Mouse (Mus musculus) spleen, adult 2 months (tissue): ENCODE data around the gene Cenpo. TPM values are rescaled to one million over a fixed set of nuclear protein-coding genes. Genes with fewer than 3 reads are reported as not detected.

Experiments
- DNase-seq, 2 experiments: peaks; one replicate each; pipeline versions ENCODE4 v3.0.0 to v3.0.0-alpha.2; 2012 to 2021; ENCODE audit warnings: low spot score in 2 of 2, low read depth in 1 of 2
- H3K27ac ChIP-seq: fragments of 200-500 bp; 2 replicates; pipeline ENCODE4 v1.5.1; 2012; ENCODE audit warnings: low read length, inconsistent platforms; ENCODE audit not compliant: insufficient read depth
- H3K27me3 ChIP-seq: fragments of 200-500 bp; 2 replicates; pipeline ENCODE4 v1.6.1; 2012; ENCODE audit warnings: mild to moderate bottlenecking, moderate library complexity, low read length, inconsistent platforms; ENCODE audit not compliant: control insufficient read depth, insufficient read depth
- H3K36me3 ChIP-seq: fragments of 200-500 bp; 2 replicates; pipeline ENCODE4 v1.6.1; 2012; ENCODE audit warnings: mild to moderate bottlenecking, low read length, inconsistent platforms; ENCODE audit not compliant: control insufficient read depth, insufficient read depth
- H3K4me1 ChIP-seq: fragments of 200-500 bp; 2 replicates; pipeline ENCODE4 v1.6.1; 2011; ENCODE audit warnings: inconsistent platforms; ENCODE audit not compliant: control insufficient read depth, insufficient read depth, insufficient read length
- H3K4me3 ChIP-seq: fragments of 200-500 bp; 2 replicates; pipeline ENCODE4 v1.5.1; 2011; ENCODE audit warnings: mild to moderate bottlenecking, inconsistent platforms; ENCODE audit not compliant: insufficient read depth, insufficient read length; ENCODE audit errors: extremely low read depth
- CTCF ChIP-seq: fragments of 200-500 bp; IDR thresholded peaks from 2 replicates; pipeline ENCODE4 v1.5.1; 2011; ENCODE audit warnings: mild to moderate bottlenecking, inconsistent platforms; ENCODE audit not compliant: insufficient read depth, insufficient read length, insufficient replicate concordance; ENCODE audit errors: extremely low read depth
- POLR2A ChIP-seq: fragments of 200-500 bp; IDR thresholded peaks from 2 replicates; pipeline ENCODE4 v1.6.1; 2011; ENCODE audit warnings: low read depth, low read length, inconsistent platforms
- WGBS: fragments of 180-500 bp; shearing (Covaris S2); methylation state at CpG from one replicate; pipeline ENCODE4 v1.1.7; 2018; 5-methylcytosine and 5-hydroxymethylcytosine counted together
- polyA plus RNA-seq: library from polyadenylated mRNA; depleted of rRNA; stranded (reverse); fragments of >200 nt; gene quantifications from 2 replicates; pipeline ENCODE4 v1.2.3, GENCODE M21; 2012

The Cenpo gene
- polyA plus RNA-seq, 1 experiment, result 10.6 TPM

DNA sequence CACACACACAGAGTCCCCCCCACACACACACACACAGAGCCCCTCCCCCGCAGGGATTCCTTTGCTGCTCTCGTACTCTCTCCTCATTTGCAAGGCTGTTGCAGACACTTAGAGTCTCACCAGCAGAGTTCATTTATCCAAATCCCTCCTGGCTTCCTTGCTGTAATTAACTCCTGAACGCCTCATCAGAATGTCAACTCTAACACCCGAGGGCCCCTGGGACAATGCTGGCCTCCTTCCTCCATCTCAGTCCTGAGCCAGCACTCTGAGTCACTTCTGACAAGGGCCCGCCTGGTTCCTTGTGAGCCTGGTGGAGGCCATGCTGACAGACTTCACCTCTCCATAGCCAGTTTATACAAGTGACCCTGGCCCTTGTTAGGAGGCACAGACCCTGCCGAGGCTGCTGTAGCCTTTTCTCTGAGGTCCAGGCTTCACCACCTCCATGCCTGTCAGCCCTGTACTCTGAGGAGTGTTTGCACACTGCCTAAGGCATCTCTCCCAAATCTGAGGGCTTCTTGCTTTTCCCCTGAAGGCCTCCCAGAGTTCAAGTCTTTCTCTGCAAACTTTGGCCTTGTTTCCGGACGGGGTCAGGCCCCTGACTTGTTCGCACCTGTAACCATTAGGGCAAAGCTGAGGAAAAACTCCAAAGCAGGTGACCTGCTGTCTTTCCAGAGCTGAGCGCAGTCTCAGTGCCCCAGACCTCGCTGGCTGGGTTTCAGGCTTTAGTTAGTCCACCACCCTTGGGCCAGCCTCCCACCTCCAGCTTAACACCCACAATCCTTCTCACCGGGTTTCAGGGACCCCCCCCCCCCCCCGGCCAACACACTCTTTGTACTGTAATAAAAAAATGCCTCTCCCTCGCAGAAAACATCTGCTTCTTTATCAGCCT is 45.7 kb downstream of the Cenpo start:
- H3K36me3 ChIP-seq, result no peaks in the 10 kb centered on the region
- 53% methylated on average over 14 of the region's 14 CpGs for WGBS
- H3K4me1 ChIP-seq, result no peaks in the 10 kb centered on the region
- no peaks in the 10 kb centered on the region for H3K27me3 ChIP-seq
- no peak for DNase-seq
- H3K27ac ChIP-seq, result no peak overlapping the region
- TF ChIP-seq CTCF (no peak), POLR2A (no peak)
- H3K4me3 ChIP-seq, result no peak overlapping the region

DNA sequence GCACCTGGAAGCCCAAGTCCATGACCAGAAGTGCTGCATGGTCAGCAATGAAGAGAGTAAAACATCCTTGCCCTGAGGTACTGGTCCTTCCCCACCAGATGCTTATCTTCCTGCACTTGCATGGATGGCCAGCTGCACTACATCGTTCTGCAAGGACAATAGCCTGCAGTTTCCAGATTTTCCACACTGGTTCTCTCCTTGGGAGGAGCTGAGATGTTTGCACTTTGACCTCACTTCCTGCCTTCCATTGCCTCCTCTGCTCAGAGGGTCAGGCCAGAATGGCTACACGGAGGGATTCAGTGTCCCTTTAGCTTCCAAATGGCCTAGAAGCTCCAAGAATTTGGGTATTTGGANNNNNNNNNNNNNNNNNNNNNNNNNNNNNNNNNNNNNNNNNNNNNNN is 49.4 kb downstream of the Cenpo start:
- no peak overlapping the region for H3K27ac ChIP-seq
- no peak for DNase-seq
- no peak overlapping the region for H3K4me3 ChIP-seq
- H3K27me3 ChIP-seq, result no peaks in the 10 kb centered on the region
- H3K4me1 ChIP-seq, result no peaks in the 10 kb centered on the region
- H3K36me3 ChIP-seq, result no peaks in the 10 kb centered on the region
- TF ChIP-seq CTCF, result no peak
- no peak for TF ChIP-seq POLR2A
- 79% methylated on average over 2 of the region's 2 CpGs for WGBS

DNA sequence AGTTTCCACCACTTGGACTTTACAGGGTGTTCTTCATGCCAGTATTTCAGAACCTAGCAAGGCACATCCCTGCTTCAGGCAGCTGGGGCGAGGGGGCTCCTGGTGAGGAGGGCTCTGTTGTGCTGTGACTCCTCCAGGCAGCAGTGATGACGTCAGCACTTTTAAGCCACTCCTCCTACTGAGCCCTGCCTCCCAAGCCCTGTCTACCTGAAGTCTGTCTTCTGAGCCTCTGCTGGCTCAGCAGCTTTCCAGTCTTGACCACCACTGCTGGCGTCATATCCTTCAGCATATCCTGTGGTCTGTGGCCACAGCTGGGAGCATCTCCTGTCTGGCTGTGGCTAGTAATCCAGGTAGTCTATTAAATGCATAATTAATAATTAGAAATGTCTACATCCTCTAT is 53.6 kb downstream of the Cenpo start:
- TF ChIP-seq POLR2A, result no peak
- TF ChIP-seq CTCF, result no peak
- no peaks in the 10 kb centered on the region for H3K4me1 ChIP-seq
- no peak for DNase-seq

DNA sequence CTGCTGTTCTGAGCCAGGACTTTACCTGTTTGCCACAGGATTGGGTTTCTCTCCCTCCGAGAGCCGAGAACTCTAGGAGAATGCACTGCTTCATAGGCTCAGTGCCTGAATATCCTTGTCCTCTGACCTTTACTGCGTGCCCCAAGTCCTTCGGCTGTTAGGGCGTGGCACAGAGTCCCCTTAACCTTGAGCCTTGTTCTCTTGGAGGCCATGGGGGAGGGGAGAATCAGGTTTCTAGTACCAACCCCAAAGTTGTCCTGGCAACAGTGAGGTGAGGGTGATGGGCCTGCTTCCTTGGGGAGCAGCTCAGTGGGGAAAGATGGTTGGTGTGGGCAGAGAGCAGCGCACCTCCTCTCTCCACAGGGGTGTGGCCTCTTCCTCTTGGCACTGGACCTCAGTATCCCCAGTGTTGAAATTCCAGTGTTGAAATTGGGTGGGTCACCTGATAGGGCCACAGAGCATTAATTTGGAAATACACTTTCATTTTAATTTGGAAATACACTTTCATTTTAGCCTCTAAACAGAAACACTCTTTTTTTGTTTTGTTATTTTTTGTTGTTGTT is 54.3 kb downstream of the Cenpo start:
- Histone ChIP-seq H3K27me3 (no peaks in the 10 kb centered on the region), H3K4me1 (no peaks in the 10 kb centered on the region), H3K36me3 (no peaks in the 10 kb centered on the region), H3K27ac (no peak overlapping the region), H3K4me3 (no peak overlapping the region)
- WGBS, result 81% methylated on average over 6 of the region's 6 CpGs
- no peak for DNase-seq
- TF ChIP-seq CTCF (no peak), POLR2A (no peak)

More for the DNA sequence above, 53.6 kb downstream of the Cenpo start:
- Histone ChIP-seq H3K27ac (no peak overlapping the region), H3K36me3 (no peaks in the 10 kb centered on the region), H3K27me3 (no peaks in the 10 kb centered on the region), H3K4me3 (no peak overlapping the region)
- WGBS, result 75% methylated on average over 3 of the region's 3 CpGs

DNA sequence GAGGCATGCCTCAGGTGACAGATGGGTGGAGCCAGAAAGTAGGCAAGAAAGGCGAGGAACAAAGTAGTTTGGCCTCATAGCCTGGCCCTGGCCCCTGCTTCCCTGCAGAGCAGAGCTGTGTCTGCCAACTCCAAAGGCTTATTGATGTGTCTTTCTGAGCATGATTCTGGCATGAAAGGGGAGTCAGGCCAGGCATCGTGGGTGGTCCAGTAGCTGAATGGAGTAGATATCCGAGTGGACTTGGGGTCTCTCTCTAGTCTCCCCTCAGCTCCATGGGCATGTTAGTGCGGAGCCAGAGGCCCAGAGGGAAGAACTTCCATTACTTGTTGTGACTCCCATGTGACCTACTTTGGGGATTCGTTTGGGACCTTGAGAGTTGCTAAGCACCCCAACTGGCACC is 55.3 kb downstream of the Cenpo start:
- no peak overlapping the region for H3K27ac ChIP-seq
- H3K36me3 ChIP-seq, result no peaks in the 10 kb centered on the region
- 80% methylated on average over 5 of the region's 5 CpGs for WGBS
- no peak overlapping the region for H3K4me3 ChIP-seq
- no peak for DNase-seq
- no peaks in the 10 kb centered on the region for H3K27me3 ChIP-seq
- no peaks in the 10 kb centered on the region for H3K4me1 ChIP-seq
- TF ChIP-seq POLR2A (no peak), CTCF (no peak)

DNA sequence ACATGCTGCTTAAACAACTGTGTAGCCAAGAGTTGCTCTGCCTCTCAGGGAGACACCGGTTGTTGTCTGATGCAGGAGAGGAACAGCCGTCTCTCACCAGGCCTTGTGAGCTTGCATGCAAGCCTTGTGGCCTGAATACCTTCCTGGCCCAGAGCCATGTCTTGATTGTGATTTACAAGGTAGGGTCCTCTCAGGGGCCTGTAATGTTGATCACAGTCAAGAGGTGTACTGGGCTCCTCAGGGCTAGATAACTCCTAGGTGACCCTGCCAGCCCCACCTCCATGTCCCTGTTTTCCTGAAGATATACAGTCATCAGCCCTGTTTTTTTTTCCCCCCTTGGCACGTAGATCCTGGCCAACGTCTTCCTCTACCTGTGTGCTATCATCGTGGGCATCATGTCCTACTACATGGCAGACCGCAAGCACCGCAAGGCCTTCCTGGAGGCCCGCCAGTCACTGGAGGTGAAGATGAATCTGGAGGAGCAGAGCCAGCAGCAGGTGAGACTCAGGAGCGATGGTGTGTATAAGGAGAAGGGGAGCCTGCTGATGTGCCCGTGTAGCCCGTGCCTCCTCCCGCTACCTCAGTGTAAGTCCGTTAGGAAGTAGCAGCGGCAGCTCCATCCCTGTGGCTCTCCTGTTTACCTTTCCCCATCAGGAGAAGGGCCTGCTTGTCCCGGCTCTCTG is 60.8 kb downstream of the Cenpo start:
- DNase-seq, result no peak
- Histone ChIP-seq H3K4me3 (no peak overlapping the region), H3K36me3 (no peaks in the 10 kb centered on the region), H3K27me3 (no peaks in the 10 kb centered on the region), H3K4me1 (no peaks in the 10 kb centered on the region), H3K27ac (no peak overlapping the region)
- TF ChIP-seq CTCF (no peak), POLR2A (no peak)
- 92% methylated on average over 15 of the region's 15 CpGs for WGBS

DNA sequence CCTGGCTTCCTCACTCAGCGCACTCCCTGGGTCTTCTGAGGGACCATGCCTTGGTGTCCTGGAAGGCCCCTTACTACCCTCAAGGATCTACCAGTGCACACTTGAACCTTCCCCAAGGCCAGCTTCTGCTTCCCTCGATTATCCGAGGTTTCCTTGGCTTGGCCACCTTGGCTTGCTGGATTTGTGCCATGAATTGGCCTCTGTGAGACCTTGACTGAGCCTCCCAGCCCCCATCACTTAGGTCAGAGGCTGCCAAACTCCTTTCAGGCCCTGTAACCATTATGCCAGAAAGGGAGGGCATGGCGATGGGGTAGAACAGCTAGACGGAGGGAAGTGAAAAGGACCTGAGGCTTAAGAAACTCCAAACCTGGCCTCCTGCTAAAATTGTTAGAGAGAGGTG is 64.5 kb downstream of the Cenpo start:
- no peak for TF ChIP-seq CTCF
- no peak for TF ChIP-seq POLR2A
- no peak for DNase-seq
- H3K4me1 ChIP-seq, result no peaks in the 10 kb centered on the region
- H3K36me3 ChIP-seq, result no peaks in the 10 kb centered on the region
- H3K4me3 ChIP-seq, result no peak overlapping the region
- no peaks in the 10 kb centered on the region for H3K27me3 ChIP-seq
- H3K27ac ChIP-seq, result no peak overlapping the region
- 82% methylated on average over 5 of the region's 5 CpGs for WGBS
